Mouse (Mus musculus) MEL (cell line): ENCODE measurements around the gene Ddx5.

Experiments used
- CTCF ChIP-seq, 3 experiments: IDR thresholded peaks in 2 of 3; conservative IDR thresholded peaks in 1 of 3; 2 replicates each; pipeline ENCODE4 v1.5.1; 2011 to 2012; ENCODE audit warnings: low read length in 3 of 3, low read depth in 2 of 3, mild to moderate bottlenecking in 2 of 3, improper control_type of control experiment in 1 of 3, inconsistent platforms in 1 of 3, mixed read lengths in 1 of 3, moderate library complexity in 1 of 3; ENCODE audit not compliant: control insufficient read depth in 1 of 3, insufficient read depth in 1 of 3, poor library complexity in 1 of 3, severe bottlenecking in 1 of 3
- EP300 ChIP-seq, 2 experiments: IDR thresholded peaks; 2 replicates each; pipeline ENCODE4 v1.6.1; 2011; ENCODE audit warnings: improper control_type of control experiment in 2 of 2, low read length in 2 of 2, low read depth in 1 of 2, mild to moderate bottlenecking in 1 of 2
- GATA1 ChIP-seq: IDR thresholded peaks from 2 replicates; pipeline ENCODE4 v1.6.1; 2011; ENCODE audit warnings: low read depth, low read length, improper control_type of control experiment
- JUND ChIP-seq: IDR thresholded peaks from 2 replicates; pipeline ENCODE4 v1.6.1; 2011; ENCODE audit warnings: low read depth, mild to moderate bottlenecking, improper control_type of control experiment, low read length
- MYB ChIP-seq: IDR thresholded peaks from 2 replicates; pipeline ENCODE4 v1.6.1; 2011; ENCODE audit warnings: mild to moderate bottlenecking, low read depth, low read length, improper control_type of control experiment
- POLR2A ChIP-seq, 2 experiments: IDR thresholded peaks; 2 replicates each; pipeline ENCODE4 v1.6.1; 2011 to 2012; ENCODE audit warnings: low read length in 2 of 2, mild to moderate bottlenecking in 2 of 2, control low read depth in 1 of 2, improper control_type of control experiment in 1 of 2, low read depth in 1 of 2, moderate library complexity in 1 of 2; ENCODE audit not compliant: control insufficient read depth in 1 of 2, insufficient read depth in 1 of 2, poor library complexity in 1 of 2
- POLR2AphosphoS5 ChIP-seq: IDR thresholded peaks from 2 replicates; pipeline ENCODE4 v1.6.1; 2012; ENCODE audit warnings: low read depth, borderline replicate concordance, mild to moderate bottlenecking, inconsistent platforms, low read length, moderate library complexity, mixed read lengths
- TCF12 ChIP-seq: IDR thresholded peaks from 2 replicates; pipeline ENCODE4 v1.6.1; 2014; ENCODE audit warnings: low read depth, mild to moderate bottlenecking, inconsistent platforms, low read length, improper control_type of control experiment, moderate library complexity
- USF2 ChIP-seq, 2 experiments: IDR thresholded peaks; 2 replicates each; pipeline ENCODE4 v1.6.1; 2011 to 2012; ENCODE audit warnings: improper control_type of control experiment in 2 of 2, low read length in 2 of 2, borderline replicate concordance in 1 of 2, inconsistent platforms in 1 of 2, low read depth in 1 of 2, mild to moderate bottlenecking in 1 of 2; ENCODE audit not compliant: insufficient read depth in 1 of 2

DNA sequence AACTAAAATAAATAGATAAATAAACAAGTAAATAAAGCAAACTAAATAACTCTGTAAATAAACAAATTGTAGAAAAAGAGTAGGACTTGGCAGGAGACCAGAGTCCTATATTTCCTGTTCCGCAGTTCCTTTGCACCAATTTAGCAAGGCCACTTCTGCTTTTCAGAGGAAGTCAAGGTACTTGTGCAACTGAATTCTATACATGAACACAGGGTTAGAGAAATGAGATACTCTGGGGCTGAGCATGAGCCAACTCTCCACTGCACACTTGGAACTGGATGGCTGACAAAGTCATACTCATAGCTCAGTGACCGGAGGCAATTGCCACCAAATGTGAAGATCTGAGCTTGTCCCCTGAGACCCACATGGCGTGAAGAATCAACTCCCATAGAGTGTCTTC, 30.0 kb downstream of the Ddx5 start:
- TF ChIP-seq EP300 (IDR thresholded peaks at IDR 0.05; ENCODE audit: low read depth in 1 of 2, low read length in 2 of 2) (peak; percentile 80 to 96), GATA1 (peak; percentile 14; the same call in 1 of the 2 replicates), POLR2A (IDR thresholded peaks at IDR 0.05; ENCODE audit: control insufficient read depth in 1 of 2, insufficient read depth in 1 of 2, low read depth in 1 of 2, low read length in 2 of 2, poor library complexity in 1 of 2) (no peak), USF2 (IDR thresholded peaks at IDR 0.05; ENCODE audit: borderline replicate concordance in 1 of 2, insufficient read depth in 1 of 2, low read depth in 1 of 2, low read length in 2 of 2) (no peak), JUND (no peak), TCF12 (peak; percentile 44; the same call in 1 of the 2 replicates), CTCF (IDR thresholded peaks at IDR 0.05 in 2 of 3, conservative IDR thresholded peaks at IDR 0.05 in 1 of 3; ENCODE audit: control insufficient read depth in 1 of 3, insufficient read depth in 1 of 3, low read depth in 2 of 3, low read length in 3 of 3, poor library complexity in 1 of 3, severe bottlenecking in 1 of 3) (no peak), MYB (peak; percentile 56), POLR2AphosphoS5 (no peak)
